ENCODE assay signal across 7 mouse cellular contexts in genomic region chr8:94702844-94703813, GRCm38 (mm10). TPM values are rescaled to one million over a fixed set of nuclear protein-coding genes. Genes with fewer than 3 reads are reported as not detected.
DNase-seq lines count a peak whose midpoint lies in the region; ATAC-seq lines count a peak whose summit lies in the region.

No protein-coding gene starts in this region.

- peak overlapping the region; percentile 62 for H3K4me2 ChIP-seq in intestine, embryonic 16.5 days (ENCODE audit: low read depth, low read length)
- H3K4me2 ChIP-seq in midbrain, embryonic 11.5 days, result peak overlapping the region; percentile 43

- peak; percentile 70 for DNase-seq in adrenal gland, adult 8-10 months
- peak; percentile 77 for DNase-seq in embryo, embryonic 11.5 days (ENCODE audit: low read depth, low spot score)
- DNase-seq in gastrocnemius, postnatal 36 days, result peak; percentile 71 to 74
- DNase-seq in left cerebral cortex, postnatal 4 days, result peak; percentile 85
- peak; percentile 99 for DNase-seq in midbrain, embryonic 11.5 days (ENCODE audit: low spot score, missing footprints)
- peak; percentile 65 for DNase-seq in spleen, adult 12 weeks (ENCODE audit: low spot score)

- H3K27me3 ChIP-seq in intestine, embryonic 16.5 days (replicated peaks; ENCODE audit: control insufficient read depth, insufficient read depth, low read length), result no peaks in the 10 kb centered on the region
- H3K27me3 ChIP-seq in midbrain, embryonic 11.5 days (ENCODE audit: control insufficient read depth, insufficient read depth, low read length), result no peaks in the 10 kb centered on the region; the same call in 1 of the 2 replicates

- H3K27ac ChIP-seq in intestine, embryonic 16.5 days (ENCODE audit: low read length), result no peak overlapping the region; the same call in 1 of the 2 replicates
- no peak overlapping the region for H3K27ac ChIP-seq in midbrain, embryonic 11.5 days (ENCODE audit: low read depth, low read length)

- under 1% methylated on average over 35 of the region's 35 CpGs for WGBS in intestine, embryonic 16.5 days
- WGBS in midbrain, embryonic 11.5 days, result under 1% methylated on average over 35 of the region's 35 CpGs

- no peaks in the 10 kb centered on the region for H3K9me3 ChIP-seq in intestine, embryonic 16.5 days (ENCODE audit: control insufficient read depth, low read length)
- no peaks in the 10 kb centered on the region for H3K9me3 ChIP-seq in midbrain, embryonic 11.5 days (ENCODE audit: control insufficient read depth, low read length)

- H3K4me3 ChIP-seq in intestine, embryonic 16.5 days (ENCODE audit: low read length), result peak overlapping the region; percentile 58
- peak overlapping the region; percentile 39 for H3K4me3 ChIP-seq in midbrain, embryonic 11.5 days (ENCODE audit: low read depth, low read length)

- H3K9ac ChIP-seq in intestine, embryonic 16.5 days (ENCODE audit: low read depth, low read length), result peak overlapping the region; percentile 49
- H3K9ac ChIP-seq in midbrain, embryonic 11.5 days (ENCODE audit: low read length), result peak overlapping the region; percentile 40; the same call in 1 of the 2 replicates

- H3K4me1 ChIP-seq in intestine, embryonic 16.5 days (ENCODE audit: control insufficient read depth, insufficient read depth, low read length), result 0 out of 2 replicates have a peak, but pooled peaks cover 5% of the 10 kb centered on the region
- no peaks in the 10 kb centered on the region for H3K4me1 ChIP-seq in midbrain, embryonic 11.5 days (ENCODE audit: control insufficient read depth, insufficient read depth, low read length)

- peak; percentile 90 for ATAC-seq in intestine, embryonic 16.5 days
- ATAC-seq in midbrain, embryonic 11.5 days (ENCODE audit: low FRiP score), result peak; percentile 87

- intact Hi-C loops in gastrocnemius, postnatal 36 days (cut with DNase I), result loop anchor here (1.0 to 5.0 kb wide), 5 partner anchors 36 to 213 kb away; partner anchors contain the start of gene Arl2bp
- intact Hi-C loops in left cerebral cortex, postnatal 4 days (cut with DNase I), result loop anchor here (5.0 kb wide), 1 partner anchor 171 kb away; the partner anchor contains the start of gene Cpne2

- no peaks in the 10 kb centered on the region for H3K36me3 ChIP-seq in intestine, embryonic 16.5 days (ENCODE audit: control insufficient read depth, insufficient read depth, low read length)
- H3K36me3 ChIP-seq in midbrain, embryonic 11.5 days (ENCODE audit: control insufficient read depth, insufficient read depth, low read length), result no peaks in the 10 kb centered on the region

RNA-seq across cellular contexts. Expression of gene Pllp, which starts 7.1 kb away (rescaled TPM):
- 1 to 10 TPM; 1.1 to 2.2 (median 1.7) TPM for total RNA-seq in adrenal gland, adult 8-10 months (2022)
- total RNA-seq in gastrocnemius, postnatal 36 days (2021), result 1 to 10 TPM in 1 of 2 experiments, under 1 TPM in 1; 0.51 to 3.4 TPM
- polyA plus RNA-seq in intestine, embryonic 16.5 days (2015; fragmentation: Nextera tagmentation; extraction: Ambion mirVana), result 55.6 and 64.0 TPM in 2 replicates
- total RNA-seq in left cerebral cortex, postnatal 4 days (2021), result 1 to 10 TPM; 7.3 to 8.5 TPM
- 0.66 TPM in 1 of 2 replicates, not detected in the other for polyA plus RNA-seq in midbrain, embryonic 11.5 days (2014; fragmentation: Nextera tagmentation; extraction: Ambion mirVana)

RNA-seq across cellular contexts. Expression of gene Arl2bp, which starts 36.7 kb away (rescaled TPM):
- 100 to 1,000 TPM in 1 of 4 experiments, 10 to 100 TPM in 3; 72.0 to 104 (median 88.3) TPM for total RNA-seq in adrenal gland, adult 8-10 months (2022)
- 10 to 100 TPM; 53.8 to 67.4 TPM for total RNA-seq in gastrocnemius, postnatal 36 days (2021)
- 104 and 106 TPM in 2 replicates for polyA plus RNA-seq in intestine, embryonic 16.5 days (2015; fragmentation: Nextera tagmentation; extraction: Ambion mirVana)
- 100 to 1,000 TPM; 134 to 140 TPM for total RNA-seq in left cerebral cortex, postnatal 4 days (2021)
- polyA plus RNA-seq in midbrain, embryonic 11.5 days (2014; fragmentation: Nextera tagmentation; extraction: Ambion mirVana), result 94.6 and 108 TPM in 2 replicates

RNA-seq across cellular contexts. Expression of gene Ccl22, which starts 42.3 kb away (rescaled TPM):
- under 1 TPM in 1 of 4 experiments, not detected in 3; 0.59 TPM for total RNA-seq in adrenal gland, adult 8-10 months (2022)
- total RNA-seq in gastrocnemius, postnatal 36 days (2021), result not detected
- polyA plus RNA-seq in intestine, embryonic 16.5 days (2015; fragmentation: Nextera tagmentation; extraction: Ambion mirVana), result 0.10 TPM in 1 of 2 replicates, not detected in the other
- not detected for total RNA-seq in left cerebral cortex, postnatal 4 days (2021)
- not detected in 2 replicates for polyA plus RNA-seq in midbrain, embryonic 11.5 days (2014; fragmentation: Nextera tagmentation; extraction: Ambion mirVana)
